Comparison of ENCODE assay signal across 8 mouse cellular contexts in the genomic region with DNA sequence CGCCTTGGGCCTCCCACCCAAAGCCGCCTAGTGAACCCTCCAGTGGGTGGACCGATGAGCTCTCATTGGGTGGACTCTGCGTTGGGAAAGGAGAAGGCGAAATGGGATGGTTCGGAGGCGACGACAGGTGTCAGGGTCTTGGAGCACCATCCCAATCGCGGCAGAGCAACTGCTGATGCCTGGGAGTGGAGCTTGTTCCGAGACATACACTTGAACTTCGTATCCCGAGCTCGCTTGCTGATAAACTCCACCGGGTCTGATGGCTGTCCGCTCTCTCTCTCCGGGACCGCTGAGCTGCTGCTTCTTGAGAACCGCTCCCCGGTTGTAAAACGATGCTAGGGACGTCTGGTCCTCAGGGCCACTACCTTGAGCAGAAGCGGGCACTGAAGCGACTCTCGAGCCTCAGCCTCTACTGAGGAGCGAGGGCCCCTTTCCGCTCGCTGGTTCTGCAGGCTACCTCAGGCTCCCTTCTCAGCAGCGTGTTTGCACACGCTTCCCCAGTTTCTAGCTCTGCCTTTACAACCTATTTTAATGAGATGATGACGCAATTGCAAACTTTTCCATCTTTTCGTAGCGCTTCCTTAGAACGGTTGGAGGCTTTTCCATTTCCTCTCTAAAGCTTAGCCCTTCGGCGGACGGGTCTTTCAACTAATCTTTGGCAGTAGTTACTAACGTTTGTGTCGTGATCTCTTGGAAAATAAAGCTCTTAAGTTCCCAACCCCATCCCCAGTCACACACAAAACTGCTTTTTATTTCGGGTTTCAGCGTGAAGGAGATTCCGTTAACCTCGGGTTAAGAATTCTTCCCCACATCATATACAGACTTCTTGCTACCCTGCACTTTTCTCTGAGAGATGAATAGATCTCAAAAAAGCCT. TPM values are rescaled to one million over a fixed set of nuclear protein-coding genes. Genes with fewer than 3 reads are reported as not detected.
A peak's percentile ranks its signal among the peaks of the same experiment; 100 is the strongest.
DNase-seq lines count a peak whose midpoint lies in the region; ATAC-seq and TF ChIP-seq lines count a peak whose summit lies in the region.

No protein-coding gene starts in this region.

- TF ChIP-seq EP300 in CH12.LX (IDR thresholded peaks at IDR 0.05; ENCODE audit: low read length): no peak

- H3K27me3 ChIP-seq in CH12.LX (replicated peaks) (no peaks in the 10 kb centered on the region), myocyte (ENCODE audit: control insufficient read depth, insufficient read depth, insufficient read length) (no peaks in the 10 kb centered on the region)
- H3K27me3 ChIP-seq in hindbrain, embryonic 11.5 days (ENCODE audit: control insufficient read depth, insufficient read depth, low read length): no peaks in the 10 kb centered on the region
- H3K27me3 ChIP-seq in liver, embryonic 11.5 days (replicated peaks; ENCODE audit: control insufficient read depth, insufficient read depth, low read length): no peaks in the 10 kb centered on the region

- peak overlapping the region; percentile 82 for H3K9ac ChIP-seq in CH12.LX (ENCODE audit: insufficient read depth, low read depth)
- H3K9ac ChIP-seq in hindbrain, embryonic 11.5 days (ENCODE audit: low read depth, low read length): peak overlapping the region; percentile 67
- peak overlapping the region; percentile 85 for H3K9ac ChIP-seq in liver, embryonic 11.5 days (ENCODE audit: low read depth, low read length)

- H3K36me3 ChIP-seq in CH12.LX (replicated peaks in 1 of 2; ENCODE audit: control insufficient read depth in 1 of 2, insufficient read depth in 1 of 2, low read length in 1 of 2) (peaks cover 0 to 12% of the 10 kb centered on the region in 2 experiments), myocyte (ENCODE audit: control insufficient read depth, insufficient read depth) (no peaks in the 10 kb centered on the region)
- no peaks in the 10 kb centered on the region for H3K36me3 ChIP-seq in hindbrain, embryonic 11.5 days (ENCODE audit: control insufficient read depth, insufficient read depth, low read length)
- no peaks in the 10 kb centered on the region for H3K36me3 ChIP-seq in liver, embryonic 11.5 days (ENCODE audit: control insufficient read depth, insufficient read depth, low read length)

- H3K9me3 ChIP-seq in CH12.LX (replicated peaks; ENCODE audit: low read length): no peaks in the 10 kb centered on the region
- H3K9me3 ChIP-seq in hindbrain, embryonic 11.5 days (ENCODE audit: control insufficient read depth, low read length): no peaks in the 10 kb centered on the region
- H3K9me3 ChIP-seq in liver, embryonic 11.5 days (ENCODE audit: control insufficient read depth, low read length): no peaks in the 10 kb centered on the region

- in situ Hi-C loops in CH12.LX (cut with MboI; ENCODE audit: low pct_ligation_motif_present, low pct_unique_long_range_greater_than_20kb, low sequenced_read_pairs): loop anchor here (5.0 kb wide), 2 partner anchors 37 to 77 kb away; partner anchors contain the start of genes Cox15 and Cutc

- peak overlapping the region; percentile 84 to 92 (median 86) for H3K4me3 ChIP-seq in CH12.LX (replicated peaks in 1 of 3; ENCODE audit: low read depth in 2 of 3, low read length in 2 of 3, poor library complexity in 1 of 3)
- H3K4me3 ChIP-seq in hindbrain, embryonic 11.5 days (ENCODE audit: low read depth, low read length): peak overlapping the region; percentile 94
- H3K4me3 ChIP-seq in liver, embryonic 11.5 days (ENCODE audit: low read depth, low read length): peak overlapping the region; percentile 92
- peak overlapping the region; percentile 72 for H3K4me3 ChIP-seq in myocyte

- peaks cover 6 to 53% of the 10 kb centered on the region in 2 experiments for H3K4me1 ChIP-seq in CH12.LX (ENCODE audit: control insufficient read depth in 1 of 2, insufficient read depth in 2 of 2)
- H3K4me1 ChIP-seq in hindbrain, embryonic 11.5 days (replicated peaks; ENCODE audit: control insufficient read depth, insufficient read depth, low read length): no peaks in the 10 kb centered on the region
- peaks cover 13% of the 10 kb centered on the region for H3K4me1 ChIP-seq in liver, embryonic 11.5 days (replicated peaks; ENCODE audit: control insufficient read depth, insufficient read depth, low read length)

- H3K27ac ChIP-seq in CH12.LX (ENCODE audit: insufficient read depth, low read depth): peak overlapping the region; percentile 88
- peak overlapping the region; percentile 89 for H3K27ac ChIP-seq in hindbrain, embryonic 11.5 days (ENCODE audit: low read depth, low read length)
- H3K27ac ChIP-seq in liver, embryonic 11.5 days (ENCODE audit: low read depth, low read length): peak overlapping the region; percentile 98

- no peak for TF ChIP-seq POLR2A in CH12.LX (IDR thresholded peaks at IDR 0.05; ENCODE audit: low read depth, low read length)
- TF ChIP-seq POLR2A in myocyte (IDR thresholded peaks at IDR 0.05; ENCODE audit: insufficient read length, low read depth): no peak

- dilution Hi-C loops in CH12.LX (cut with MboI; ENCODE audit: extremely low pct_ligation_motif_present, extremely low pct_unique_long_range_greater_than_20kb, low sequenced_read_pairs): no loop called here

- 3% methylated on average over 43 of the region's 43 CpGs for WGBS in hindbrain, embryonic 11.5 days
- 2% methylated on average over 43 of the region's 43 CpGs for WGBS in liver, embryonic 11.5 days

- H3K4me2 ChIP-seq in CH12.LX (ENCODE audit: insufficient read depth, low read depth, poor library complexity, severe bottlenecking): peak overlapping the region; percentile 33; the same call in 1 of the 2 replicates
- H3K4me2 ChIP-seq in hindbrain, embryonic 11.5 days (replicated peaks; ENCODE audit: low read depth, low read length): peak overlapping the region; percentile 86
- H3K4me2 ChIP-seq in liver, embryonic 11.5 days: peak overlapping the region; percentile 83
- H3K4me2 ChIP-seq in myocyte (ENCODE audit: low read depth): peak overlapping the region; percentile 85

- peak; percentile 15; the same call in 1 of the 2 replicates for ATAC-seq in hindbrain, embryonic 11.5 days (ENCODE audit: low FRiP score)
- ATAC-seq in liver, embryonic 11.5 days (replicated peaks; ENCODE audit: low FRiP score): peak; percentile 9

- DNase-seq in gastrocnemius, postnatal 10 days: peak; percentile 22
- no peak for DNase-seq in gastrocnemius, postnatal 14 days
- DNase-seq in CH12.LX (ENCODE audit: extremely low read depth): peak; percentile 72
- peak; percentile 40 for DNase-seq in c-Kit-negative CD71-positive TER-119-positive erythroid progenitor cells, embryonic 14.5 days (ENCODE audit: low read depth, low spot score)
- DNase-seq in hindbrain, embryonic 11.5 days (ENCODE audit: low spot score): no peak
- DNase-seq in liver, embryonic 11.5 days (ENCODE audit: low spot score): no peak
- DNase-seq in ovary, postnatal 14 days (ENCODE audit: low spot score): no peak

- intact Hi-C loops in gastrocnemius, postnatal 14 days (cut with DNase I; ENCODE audit: low total_unique reads): no loop called here

- TF ChIP-seq CTCF in CH12.LX (conservative IDR thresholded peaks at IDR 0.05 in 1 of 2, IDR thresholded peaks at IDR 0.05 in 1 of 2; ENCODE audit: low read depth in 2 of 2, low read length in 2 of 2): no peak

- H3K79me2 ChIP-seq in CH12.LX (replicated peaks; ENCODE audit: control insufficient read depth, extremely low read depth, insufficient read depth, poor library complexity, severe bottlenecking) (peaks cover 17% of the 10 kb centered on the region), myocyte (ENCODE audit: control insufficient read depth, insufficient read depth) (peaks cover 28% of the 10 kb centered on the region)

- no peak for TF ChIP-seq RAD21 in CH12.LX (IDR thresholded peaks at IDR 0.05; ENCODE audit: low read depth, low read length)

- H3ac ChIP-seq in myocyte (ENCODE audit: control insufficient read depth, insufficient read length): peak overlapping the region; percentile 14

TF ChIP-seq in CH12.LX, 34 proteins besides CTCF, POLR2A, EP300 and RAD21 (continues in another document):
- no peak for TF ChIP-seq POLR2AphosphoS2 (IDR thresholded peaks at IDR 0.05; ENCODE audit: low read depth, low read length)
- no peak for TF ChIP-seq CHD2 (IDR thresholded peaks at IDR 0.05; ENCODE audit: low read length)
- no peak for TF ChIP-seq ELF1 (IDR thresholded peaks at IDR 0.05; ENCODE audit: low read depth, low read length)
- no peak for TF ChIP-seq USF2 (conservative IDR thresholded peaks at IDR 0.05; ENCODE audit: low read depth, low read length)
- peak; percentile 6; the same call in 1 of the 2 replicates for TF ChIP-seq IRF4 (IDR thresholded peaks at IDR 0.05; ENCODE audit: low read depth, low read length)
- no peak for TF ChIP-seq CHD1 (IDR thresholded peaks at IDR 0.05; ENCODE audit: low read depth, low read length)
- TF ChIP-seq E2F4 (IDR thresholded peaks at IDR 0.05; ENCODE audit: insufficient replicate concordance, low read depth, low read length): no peak

TF ChIP-seq in myocyte, 11 proteins besides CTCF, POLR2A, EP300 and RAD21:
- TF ChIP-seq CEBPB (IDR thresholded peaks at IDR 0.05; ENCODE audit: insufficient read depth, poor library complexity, severe bottlenecking): peak; percentile 81
- peak in 2 of 3 experiments; percentile 61 to 72 for TF ChIP-seq MYOD1 (IDR thresholded peaks at IDR 0.05; ENCODE audit: control insufficient read depth in 1 of 3, insufficient read length in 2 of 3, low read depth in 2 of 3)
- TF ChIP-seq USF1 (IDR thresholded peaks at IDR 0.05; ENCODE audit: low read depth): no peak
- TF ChIP-seq MYOG (IDR thresholded peaks at IDR 0.05; ENCODE audit: control insufficient read depth in 1 of 3, insufficient read depth in 1 of 3, insufficient read length in 2 of 3, low read depth in 2 of 3): peak in 1 of 3 experiments; percentile 60
- peak; percentile 15 for TF ChIP-seq POLR2AphosphoS2 (IDR thresholded peaks at IDR 0.05; ENCODE audit: insufficient read length, low read depth)
- TF ChIP-seq SRF (IDR thresholded peaks at IDR 0.05; ENCODE audit: control insufficient read depth, insufficient read length, low read depth): no peak
TF ChIP-seq in myocyte: peak in this region for 4.

RNA-seq across cellular contexts. Expression of gene Slc25a28, which starts 1.1 kb away (rescaled TPM):
- total RNA-seq in gastrocnemius, postnatal 10 days (2021): 10 to 100 TPM; 18.4 to 21.2 TPM
- 10 to 100 TPM; 17.0 to 18.8 TPM for total RNA-seq in gastrocnemius, postnatal 14 days (2021)
- 33.0 and 35.2 TPM in 2 replicates for total RNA-seq in CH12.LX (2012; rRNA removed)
- 37.8 and 41.5 TPM in 2 replicates for total RNA-seq in CH12.LX (2014; rRNA removed)
- 42.8 and 48.1 TPM in 2 replicates for polyA plus RNA-seq in CH12.LX (2012; ENCODE audit: insufficient read length, low read depth)
- polyA plus RNA-seq in hindbrain, embryonic 11.5 days (2014; fragmentation: Nextera tagmentation; extraction: Ambion mirVana): 9.1 and 10.9 TPM in 2 replicates
- 12.2 and 14.0 TPM in 2 replicates for polyA plus RNA-seq in liver, embryonic 11.5 days (2014; fragmentation: Nextera tagmentation; extraction: Ambion mirVana)
- polyA plus RNA-seq in myocyte (2012; fragmentation: generic; extraction: Trizol): 25.5 TPM

RNA-seq across cellular contexts. Expression of gene Entpd7, which starts 13.7 kb away (rescaled TPM):
- 1 to 10 TPM; 3.9 to 7.5 TPM for total RNA-seq in gastrocnemius, postnatal 10 days (2021)
- total RNA-seq in gastrocnemius, postnatal 14 days (2021): 1 to 10 TPM; 2.7 to 3.3 TPM
- total RNA-seq in CH12.LX (2012; rRNA removed) (6.0 and 7.7 TPM in 2 replicates), CH12.LX (2014; rRNA removed) (2.7 and 2.9 TPM in 2 replicates)
- polyA plus RNA-seq in CH12.LX (2012; ENCODE audit: insufficient read length, low read depth) (3.9 and 4.0 TPM in 2 replicates), myocyte (2012; fragmentation: generic; extraction: Trizol) (2.2 TPM)
- 13.9 and 15.4 TPM in 2 replicates for polyA plus RNA-seq in hindbrain, embryonic 11.5 days (2014; fragmentation: Nextera tagmentation; extraction: Ambion mirVana)
- 8.5 and 9.2 TPM in 2 replicates for polyA plus RNA-seq in liver, embryonic 11.5 days (2014; fragmentation: Nextera tagmentation; extraction: Ambion mirVana)

Comparison
In these comparisons a context has a peak if more than half of its experiments do, and no peak if none do; other contexts are left out.
1. DNase-seq: peak in gastrocnemius, postnatal 10 days (single experiment), CH12.LX (single experiment) and c-Kit-negative CD71-positive TER-119-positive erythroid progenitor cells, embryonic 14.5 days (single experiment); none in gastrocnemius, postnatal 14 days (single experiment), hindbrain, embryonic 11.5 days (single experiment), liver, embryonic 11.5 days (single experiment) and ovary, postnatal 14 days (single experiment).
2. H3K4me2 ChIP-seq: peak in every context shown above with its lines; median percentile 86 in hindbrain, embryonic 11.5 days; 85 in myocyte; 83 in liver, embryonic 11.5 days; 33 in CH12.LX.
3. Peak in every context shown above with its lines, with median percentiles within 50 percentile points of each other: H3K27ac ChIP-seq, H3K4me3 ChIP-seq and H3K9ac ChIP-seq.